Mouse (Mus musculus): ENCODE data around the gene Pds5a. TPM values are rescaled to one million over a fixed set of nuclear protein-coding genes. Genes with fewer than 3 reads are reported as not detected.

The Pds5a gene
- total and polyA plus RNA-seq, 2 experiments from 2014 or later = 23.0 to 87.5 TPM

GRCm38 (mm10) chr5:65667644-65668043 is 30.4 kb downstream of the Pds5a start:
- WGBS = 86% methylated on average over 3 of the region's 3 CpGs

GRCm38 (mm10) chr5:65665370-65665769 is 32.7 kb downstream of the Pds5a start:
- no peak for DNase-seq
- H3K9me3 ChIP-seq (ENCODE audit: low read length) = no peaks in the 10 kb centered on the region
- no peaks in the 10 kb centered on the region for H3K36me3 ChIP-seq (ENCODE audit: insufficient read depth)
- no peak for TF ChIP-seq CTCF (IDR thresholded peaks at IDR 0.05; ENCODE audit: low read depth)
- no peak overlapping the region for H3K9ac ChIP-seq
- H3K4me3 ChIP-seq (ENCODE audit: low read depth, low read length) = no peak overlapping the region
- no peak overlapping the region for H3K27ac ChIP-seq (ENCODE audit: low read depth, low read length)
- no peak for ATAC-seq
- H3K4me2 ChIP-seq (ENCODE audit: low read depth) = no peak overlapping the region
- WGBS = 59% methylated on average over 1 of the region's 1 CpGs
- H3K4me1 ChIP-seq (ENCODE audit: insufficient read depth) = no peaks in the 10 kb centered on the region
- H3K27me3 ChIP-seq (ENCODE audit: insufficient read depth, low read length) = no peaks in the 10 kb centered on the region

More at GRCm38 (mm10) chr5:65667644-65668043, 30.4 kb downstream of the Pds5a start:
- no peak overlapping the region for H3K4me3 ChIP-seq (ENCODE audit: low read depth, low read length)
- no peaks in the 10 kb centered on the region for H3K9me3 ChIP-seq (ENCODE audit: low read length)
- no peaks in the 10 kb centered on the region for H3K4me1 ChIP-seq (ENCODE audit: insufficient read depth)
- DNase-seq = no peak
- no peak overlapping the region for H3K9ac ChIP-seq
- no peak for TF ChIP-seq CTCF (IDR thresholded peaks at IDR 0.05; ENCODE audit: low read depth)
- no peaks in the 10 kb centered on the region for H3K36me3 ChIP-seq (ENCODE audit: insufficient read depth)
- H3K27me3 ChIP-seq (ENCODE audit: insufficient read depth, low read length) = no peaks in the 10 kb centered on the region
- no peak for ATAC-seq
- no peak overlapping the region for H3K27ac ChIP-seq (ENCODE audit: low read depth, low read length)
- no peak overlapping the region for H3K4me2 ChIP-seq (ENCODE audit: low read depth)

- 95% methylated on average over 2 of the region's 2 CpGs for WGBS
- no peak for ATAC-seq
Observed at GRCm38 (mm10) chr5:65661958-65662357, 36.1 kb downstream of the Pds5a start.

GRCm38 (mm10) chr5:65653786-65654185 is 44.3 kb downstream of the Pds5a start:
- no peak for ATAC-seq
- Histone ChIP-seq H3K4me1 (ENCODE audit: insufficient read depth) (no peaks in the 10 kb centered on the region), H3K36me3 (ENCODE audit: insufficient read depth) (peaks cover 30% of the 10 kb centered on the region), H3K4me2 (ENCODE audit: low read depth) (no peak overlapping the region), H3K27me3 (ENCODE audit: insufficient read depth, low read length) (no peaks in the 10 kb centered on the region), H3K9me3 (ENCODE audit: low read length) (no peaks in the 10 kb centered on the region), H3K4me3 (ENCODE audit: low read depth, low read length) (no peak overlapping the region), H3K9ac (no peak overlapping the region), H3K27ac (ENCODE audit: low read depth, low read length) (no peak overlapping the region)
- DNase-seq = no peak
- TF ChIP-seq CTCF (IDR thresholded peaks at IDR 0.05; ENCODE audit: low read depth) = no peak
- WGBS = 95% methylated on average over 5 of the region's 5 CpGs

More at GRCm38 (mm10) chr5:65661958-65662357, 36.1 kb downstream of the Pds5a start:
- H3K27me3 ChIP-seq (ENCODE audit: insufficient read depth, low read length) = no peaks in the 10 kb centered on the region
- no peak for TF ChIP-seq CTCF (IDR thresholded peaks at IDR 0.05; ENCODE audit: low read depth)
- no peak overlapping the region for H3K4me2 ChIP-seq (ENCODE audit: low read depth)
- H3K27ac ChIP-seq (ENCODE audit: low read depth, low read length) = no peak overlapping the region
- no peaks in the 10 kb centered on the region for H3K4me1 ChIP-seq (ENCODE audit: insufficient read depth)
- DNase-seq = no peak
- no peaks in the 10 kb centered on the region for H3K9me3 ChIP-seq (ENCODE audit: low read length)
- no peak overlapping the region for H3K9ac ChIP-seq
- H3K36me3 ChIP-seq (ENCODE audit: insufficient read depth) = peaks cover 10% of the 10 kb centered on the region; the same call in 1 of the 2 replicates
- no peak overlapping the region for H3K4me3 ChIP-seq (ENCODE audit: low read depth, low read length)

GRCm38 (mm10) chr5:65638896-65639295 is 59.2 kb downstream of the Pds5a start:
- Histone ChIP-seq H3K27ac (ENCODE audit: low read depth, low read length) (no peak overlapping the region), H3K9ac (no peak overlapping the region), H3K9me3 (ENCODE audit: low read length) (no peaks in the 10 kb centered on the region), H3K27me3 (ENCODE audit: insufficient read depth, low read length) (no peaks in the 10 kb centered on the region), H3K36me3 (ENCODE audit: insufficient read depth) (peaks cover 45% of the 10 kb centered on the region), H3K4me3 (ENCODE audit: low read depth, low read length) (no peak overlapping the region), H3K4me2 (ENCODE audit: low read depth) (no peak overlapping the region), H3K4me1 (ENCODE audit: insufficient read depth) (no peaks in the 10 kb centered on the region)
- WGBS = 98% methylated on average over 1 of the region's 1 CpGs
- TF ChIP-seq CTCF (IDR thresholded peaks at IDR 0.05; ENCODE audit: low read depth) = no peak
- DNase-seq (no peak), ATAC-seq (no peak)

- Histone ChIP-seq H3K9ac (no peak overlapping the region), H3K4me2 (ENCODE audit: low read depth) (no peak overlapping the region), H3K4me3 (ENCODE audit: low read depth, low read length) (no peak overlapping the region), H3K36me3 (ENCODE audit: insufficient read depth) (peaks cover 29% of the 10 kb centered on the region), H3K27me3 (ENCODE audit: insufficient read depth, low read length) (no peaks in the 10 kb centered on the region), H3K4me1 (ENCODE audit: insufficient read depth) (no peaks in the 10 kb centered on the region), H3K27ac (ENCODE audit: low read depth, low read length) (no peak overlapping the region), H3K9me3 (ENCODE audit: low read length) (no peaks in the 10 kb centered on the region)
- DNase-seq = no peak
- no peak for TF ChIP-seq CTCF (IDR thresholded peaks at IDR 0.05; ENCODE audit: low read depth)
- ATAC-seq = no peak
Observed at GRCm38 (mm10) chr5:65624340-65624739, 73.7 kb downstream of the Pds5a start.

GRCm38 (mm10) chr5:65613152-65613924 is 84.7 kb downstream of the Pds5a start:
- no peak for DNase-seq
- H3K4me1 ChIP-seq (ENCODE audit: insufficient read depth) = no peaks in the 10 kb centered on the region
- H3K36me3 ChIP-seq (ENCODE audit: insufficient read depth) = peaks cover 27% of the 10 kb centered on the region
- H3K9ac ChIP-seq = no peak overlapping the region
- H3K4me3 ChIP-seq (ENCODE audit: low read depth, low read length) = no peak overlapping the region
- no peak overlapping the region for H3K4me2 ChIP-seq (ENCODE audit: low read depth)
- H3K9me3 ChIP-seq (ENCODE audit: low read length) = no peaks in the 10 kb centered on the region
- H3K27ac ChIP-seq (ENCODE audit: low read depth, low read length) = no peak overlapping the region
- H3K27me3 ChIP-seq (ENCODE audit: insufficient read depth, low read length) = no peaks in the 10 kb centered on the region
- no peak for TF ChIP-seq CTCF (IDR thresholded peaks at IDR 0.05; ENCODE audit: low read depth)
- ATAC-seq = no peak
- WGBS = 86% methylated on average over 9 of the region's 9 CpGs

Data from forebrain, postnatal 0 days (tissue).